Mouse (Mus musculus) limb, embryonic 12.5 days (tissue): Measurements from ENCODE around the gene Tmem163. TPM values are rescaled to one million over a fixed set of nuclear protein-coding genes. Genes with fewer than 3 reads are reported as not detected.

Source experiments
- ATAC-seq: fragments of 200-750 bp; cut with Nextera tagmentation; 2 replicates; pipeline ENCODE4 v1.8.0; 2017; ENCODE audit warnings: low read depth, moderate TSS enrichment; ENCODE audit not compliant: insufficient number of reproducible peaks, insufficient read depth, low FRiP score, low TSS enrichment
- H3K27ac ChIP-seq: fragments of 300-500 bp; sonication (generic); 2 replicates; pipeline ENCODE4 v1.5.1; 2016; ENCODE audit warnings: mild to moderate bottlenecking, moderate library complexity
- H3K27me3 ChIP-seq: fragments of 300-500 bp; sonication (generic); 2 replicates; pipeline ENCODE4 v1.6.1; 2016; ENCODE audit warnings: mild to moderate bottlenecking, moderate library complexity
- H3K36me3 ChIP-seq: fragments of 300-500 bp; sonication (generic); 2 replicates; pipeline ENCODE4 v1.6.1; 2016; ENCODE audit warnings: mild to moderate bottlenecking, moderate library complexity
- H3K4me1 ChIP-seq: fragments of 300-500 bp; sonication (generic); replicated peaks from 2 replicates; pipeline ENCODE4 v1.6.1; 2016
- H3K4me2 ChIP-seq: fragments of 300-500 bp; sonication (generic); 2 replicates; pipeline ENCODE4 v1.6.1; 2016; ENCODE audit warnings: mild to moderate bottlenecking, moderate library complexity
- H3K4me3 ChIP-seq: fragments of 300-500 bp; sonication (generic); replicated peaks from 2 replicates; pipeline ENCODE4 v1.5.1; 2016; ENCODE audit warnings: mild to moderate bottlenecking
- H3K9ac ChIP-seq: fragments of 300-500 bp; sonication (generic); replicated peaks from 2 replicates; pipeline ENCODE4 v1.6.1; 2016; ENCODE audit warnings: mild to moderate bottlenecking, moderate library complexity
- H3K9me3 ChIP-seq: fragments of 300-500 bp; sonication (generic); 2 replicates; pipeline ENCODE4 v1.6.1; 2016; ENCODE audit warnings: mild to moderate bottlenecking, moderate library complexity
- WGBS: fragments of 180-500 bp; shearing (Covaris S2); methylation state at CpG from one replicate; pipeline ENCODE4 v1.1.7; 2016; 5-methylcytosine and 5-hydroxymethylcytosine counted together
- polyA plus RNA-seq: library from polyadenylated mRNA; unstranded; fragments of >200 nt; fragmentation: Nextera tagmentation; extraction: Ambion mirVana; gene quantifications from 2 replicates; pipeline ENCODE4 v1.2.1, GENCODE M21; 2016

Gene Tmem163
- polyA plus RNA-seq, 1 experiment from 2014 or later: 6.9 TPM

DNA sequence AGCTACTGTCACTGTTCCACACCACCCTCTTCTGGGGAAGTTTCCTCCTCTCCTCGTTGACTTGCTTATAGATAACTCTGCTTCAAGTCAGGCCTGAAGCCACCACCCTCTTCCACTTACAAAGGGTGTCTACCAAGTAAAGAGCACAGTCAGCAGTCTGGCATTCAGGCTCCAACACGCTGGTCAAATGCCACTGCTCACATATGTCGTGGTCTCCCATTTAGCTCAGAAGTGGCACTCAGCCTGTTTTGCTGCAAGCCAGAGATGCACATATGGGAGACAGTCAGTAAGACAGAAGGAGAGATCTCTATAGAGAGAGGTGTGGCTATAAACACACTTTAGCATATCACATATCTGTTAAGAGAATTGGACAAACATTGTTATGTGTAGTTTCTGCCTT lies 89.8 kb downstream of the Tmem163 start:
- Histone ChIP-seq H3K27me3 (no peaks in the 10 kb centered on the region; the same call in 1 of the 2 replicates), H3K9ac (no peak overlapping the region), H3K4me1 (no peaks in the 10 kb centered on the region), H3K4me2 (no peak overlapping the region), H3K36me3 (no peaks in the 10 kb centered on the region), H3K27ac (no peak overlapping the region), H3K9me3 (no peaks in the 10 kb centered on the region), H3K4me3 (no peak overlapping the region)
- 76% methylated on average over 3 of the region's 3 CpGs for WGBS
- no peak for ATAC-seq

DNA sequence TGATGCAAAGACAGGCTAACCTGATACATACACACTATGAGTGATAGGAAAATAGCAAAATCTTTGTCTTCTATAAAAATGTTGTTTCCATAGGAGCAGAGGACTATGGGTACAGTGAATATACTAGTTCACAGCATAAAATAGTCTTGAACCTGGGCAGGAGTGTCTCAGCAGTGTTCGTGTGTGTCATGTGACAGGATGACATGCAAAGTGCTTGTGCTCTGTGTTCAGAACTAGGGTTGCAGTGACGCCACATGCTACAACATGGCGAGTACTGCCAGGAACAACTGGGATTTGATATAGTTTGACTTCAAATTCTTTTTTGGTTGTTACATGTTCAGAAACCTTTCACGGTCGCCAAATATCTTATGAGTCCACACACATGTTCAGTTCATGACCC lies 92.3 kb downstream of the Tmem163 start:
- Histone ChIP-seq H3K4me3 (no peak overlapping the region), H3K36me3 (no peaks in the 10 kb centered on the region), H3K9ac (no peak overlapping the region), H3K4me2 (no peak overlapping the region), H3K9me3 (no peaks in the 10 kb centered on the region), H3K27ac (no peak overlapping the region), H3K4me1 (no peaks in the 10 kb centered on the region), H3K27me3 (no peaks in the 10 kb centered on the region; the same call in 1 of the 2 replicates)
- 86% methylated on average over 5 of the region's 5 CpGs for WGBS
- ATAC-seq: no peak

DNA sequence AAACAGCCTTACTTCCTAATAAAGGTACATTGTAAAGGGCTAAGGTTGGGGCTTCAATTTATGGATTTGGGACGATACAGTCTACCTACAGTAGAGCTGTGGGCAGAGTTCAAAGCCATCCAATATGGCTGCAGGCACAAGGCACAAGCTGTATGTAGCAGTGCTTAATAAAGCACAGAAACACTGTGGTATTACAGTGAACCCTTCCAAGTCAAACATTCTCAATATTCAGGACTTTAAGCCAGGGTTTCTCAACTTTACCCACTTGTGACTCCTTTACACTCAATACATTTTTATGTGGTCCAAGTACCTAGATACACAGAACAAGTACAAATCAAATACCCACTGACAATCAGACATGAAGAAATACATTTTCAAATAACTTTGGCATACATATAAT lies 93.2 kb downstream of the Tmem163 start:
- no peaks in the 10 kb centered on the region for H3K36me3 ChIP-seq
- no peak overlapping the region for H3K9ac ChIP-seq
- WGBS: 92% methylated on average over 1 of the region's 1 CpGs
- no peak overlapping the region for H3K27ac ChIP-seq
- H3K27me3 ChIP-seq: no peaks in the 10 kb centered on the region; the same call in 1 of the 2 replicates
- no peaks in the 10 kb centered on the region for H3K9me3 ChIP-seq
- ATAC-seq: no peak
- H3K4me1 ChIP-seq: no peaks in the 10 kb centered on the region
- no peak overlapping the region for H3K4me2 ChIP-seq
- H3K4me3 ChIP-seq: no peak overlapping the region

DNA sequence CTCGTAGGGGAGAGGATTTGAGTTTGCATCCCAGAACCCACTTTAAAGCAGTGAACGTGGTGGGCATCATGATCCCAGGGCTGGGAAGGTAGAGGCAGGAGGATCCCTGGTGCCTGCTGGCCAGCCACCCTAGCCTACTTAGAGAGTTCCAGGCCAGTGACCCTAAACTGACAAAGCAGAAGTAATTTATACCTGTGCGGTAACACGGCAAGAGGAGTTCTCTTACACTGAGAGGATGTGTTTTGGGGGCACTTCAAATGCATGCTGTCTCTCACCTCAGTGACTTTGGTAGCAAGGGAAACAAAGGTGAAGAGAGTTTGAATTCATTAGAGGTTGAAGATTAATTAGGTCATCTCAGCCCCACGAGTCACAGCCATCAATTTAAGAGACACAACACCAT lies 101.4 kb downstream of the Tmem163 start:
- ATAC-seq: no peak
- H3K4me3 ChIP-seq: no peak overlapping the region
- 68% methylated on average over 5 of the region's 5 CpGs for WGBS

DNA sequence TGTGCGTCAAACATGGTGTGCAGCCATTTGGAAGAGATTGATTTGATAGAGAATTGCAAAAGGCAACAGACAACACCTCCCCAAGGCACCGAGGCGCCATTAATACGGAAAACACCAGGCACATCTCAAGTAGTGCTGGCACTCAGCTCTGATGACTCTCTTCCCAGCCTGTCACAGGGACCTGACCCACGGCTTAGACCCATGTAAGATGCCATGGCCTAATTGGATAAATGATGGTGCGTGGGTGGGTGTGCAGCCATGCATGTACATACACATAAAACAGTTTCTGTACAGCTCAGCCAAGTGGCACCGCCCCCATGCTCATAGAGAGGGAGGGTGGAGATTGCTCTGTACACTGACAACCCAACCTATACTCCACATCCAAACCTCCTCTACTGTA lies 102.3 kb downstream of the Tmem163 start:
- Histone ChIP-seq H3K27ac (no peak overlapping the region), H3K4me3 (no peak overlapping the region), H3K27me3 (no peaks in the 10 kb centered on the region), H3K36me3 (no peaks in the 10 kb centered on the region), H3K4me2 (no peak overlapping the region), H3K9ac (no peak overlapping the region), H3K4me1 (peaks cover 14% of the 10 kb centered on the region; the same call in 1 of the 2 replicates), H3K9me3 (no peaks in the 10 kb centered on the region)
- 85% methylated on average over 7 of the region's 7 CpGs for WGBS
- no peak for ATAC-seq

More for the DNA sequence above, 101.4 kb downstream of the Tmem163 start:
- no peak overlapping the region for H3K4me2 ChIP-seq
- H3K9ac ChIP-seq: no peak overlapping the region
- H3K9me3 ChIP-seq: no peaks in the 10 kb centered on the region
- no peaks in the 10 kb centered on the region for H3K36me3 ChIP-seq
- H3K27ac ChIP-seq: no peak overlapping the region
- H3K27me3 ChIP-seq: no peaks in the 10 kb centered on the region
- peaks cover 14% of the 10 kb centered on the region; the same call in 1 of the 2 replicates for H3K4me1 ChIP-seq

DNA sequence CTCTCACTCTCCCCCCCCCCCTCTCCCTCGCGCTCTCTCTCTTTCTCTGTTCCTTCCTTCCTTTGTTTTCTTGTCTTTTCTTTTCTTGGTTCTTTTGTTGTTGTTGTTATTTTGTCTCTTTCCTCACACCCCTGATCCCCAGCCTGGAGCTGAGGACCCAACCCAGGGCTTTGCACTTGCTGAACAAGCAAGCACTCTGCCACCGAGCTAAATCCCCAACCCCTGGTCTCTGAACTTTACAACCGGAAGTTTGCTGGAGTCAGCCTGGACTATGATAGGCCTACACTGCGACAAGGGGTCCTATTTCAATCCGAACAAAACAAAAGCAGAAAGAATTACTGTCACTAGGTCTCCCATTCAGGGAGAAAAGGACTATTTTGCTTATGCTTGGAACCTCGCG lies 102.8 kb downstream of the Tmem163 start:
- ATAC-seq: no peak
- Histone ChIP-seq H3K4me2 (no peak overlapping the region), H3K4me3 (no peak overlapping the region), H3K27me3 (no peaks in the 10 kb centered on the region), H3K27ac (no peak overlapping the region), H3K36me3 (no peaks in the 10 kb centered on the region), H3K9ac (no peak overlapping the region), H3K4me1 (peaks cover 14% of the 10 kb centered on the region; the same call in 1 of the 2 replicates), H3K9me3 (no peaks in the 10 kb centered on the region)
- 29% methylated on average over 8 of the region's 8 CpGs for WGBS

DNA sequence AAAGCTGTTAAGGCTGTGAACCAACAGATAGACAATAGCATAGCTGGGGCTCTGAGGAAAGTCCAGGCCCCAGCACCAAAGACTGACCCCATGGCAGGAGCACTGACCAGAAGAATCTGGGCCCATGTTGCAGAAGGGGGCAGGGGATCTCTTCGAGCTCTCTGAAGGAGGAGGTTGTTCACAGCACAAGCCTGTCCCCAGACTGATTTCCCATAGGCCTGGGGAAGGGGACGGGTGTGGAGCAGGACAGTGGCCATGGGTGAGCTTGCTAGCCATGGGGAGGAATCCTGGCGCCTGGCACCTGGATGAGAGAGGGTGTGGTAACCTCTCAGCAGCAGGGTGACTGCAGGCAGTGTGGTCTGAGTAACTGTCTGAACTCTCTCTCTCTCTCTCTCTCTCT lies 103.2 kb downstream of the Tmem163 start:
- Histone ChIP-seq H3K4me1 (peaks cover 14% of the 10 kb centered on the region; the same call in 1 of the 2 replicates), H3K27ac (no peak overlapping the region), H3K9ac (no peak overlapping the region), H3K9me3 (no peaks in the 10 kb centered on the region), H3K4me3 (no peak overlapping the region), H3K27me3 (no peaks in the 10 kb centered on the region), H3K36me3 (no peaks in the 10 kb centered on the region), H3K4me2 (no peak overlapping the region)
- no peak for ATAC-seq
- WGBS: 48% methylated on average over 3 of the region's 3 CpGs

DNA sequence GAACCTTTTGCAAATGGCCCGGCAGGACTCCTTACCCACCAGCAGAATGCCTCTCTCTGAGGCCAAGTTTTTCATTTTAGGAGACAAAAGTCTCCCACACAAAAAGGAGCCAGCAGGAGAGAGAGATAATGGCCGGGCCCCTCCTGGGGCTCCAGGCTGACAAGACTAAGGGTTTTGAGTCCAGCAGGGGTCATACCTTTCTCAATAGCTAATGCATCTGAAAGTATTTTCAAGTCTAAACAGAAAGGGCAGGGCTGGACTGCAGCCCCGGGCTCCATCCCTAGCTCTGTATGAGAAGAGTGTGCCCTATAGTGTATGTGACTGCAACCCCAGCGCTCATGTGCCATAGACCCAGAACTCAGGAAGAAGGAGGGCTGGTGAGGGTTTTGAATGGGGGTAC lies 103.7 kb downstream of the Tmem163 start:
- Histone ChIP-seq H3K4me1 (peaks cover 14% of the 10 kb centered on the region; the same call in 1 of the 2 replicates), H3K9me3 (no peaks in the 10 kb centered on the region), H3K27ac (no peak overlapping the region), H3K27me3 (no peaks in the 10 kb centered on the region), H3K9ac (no peak overlapping the region), H3K4me3 (no peak overlapping the region), H3K36me3 (no peaks in the 10 kb centered on the region), H3K4me2 (no peak overlapping the region)
- 36% methylated on average over 4 of the region's 4 CpGs for WGBS
- no peak for ATAC-seq

DNA sequence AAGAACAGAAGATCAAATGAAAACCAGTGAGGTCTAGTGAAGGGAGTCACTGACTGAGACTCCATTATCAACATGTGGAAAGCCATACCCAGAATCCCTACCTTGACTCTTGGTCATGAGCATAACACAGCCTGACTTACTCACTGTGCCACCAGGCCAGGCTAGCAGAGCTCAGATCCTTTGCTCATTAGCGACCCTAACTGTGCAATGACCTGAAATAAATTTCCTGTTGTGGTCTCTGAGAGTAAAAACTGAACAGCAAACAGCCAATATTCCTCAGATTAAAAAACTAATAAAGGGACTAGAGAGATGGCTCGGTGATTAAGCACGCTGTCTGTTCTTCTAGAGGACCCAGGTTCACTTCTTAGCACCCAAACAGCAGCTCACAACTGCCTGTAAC lies 106.2 kb downstream of the Tmem163 start:
- ATAC-seq: no peak
- Histone ChIP-seq H3K27me3 (no peaks in the 10 kb centered on the region), H3K4me3 (no peak overlapping the region), H3K9me3 (no peaks in the 10 kb centered on the region), H3K4me2 (no peak overlapping the region), H3K9ac (no peak overlapping the region), H3K4me1 (peaks cover 14% of the 10 kb centered on the region; the same call in 1 of the 2 replicates), H3K27ac (no peak overlapping the region), H3K36me3 (no peaks in the 10 kb centered on the region)
- 72% methylated on average over 3 of the region's 3 CpGs for WGBS

DNA sequence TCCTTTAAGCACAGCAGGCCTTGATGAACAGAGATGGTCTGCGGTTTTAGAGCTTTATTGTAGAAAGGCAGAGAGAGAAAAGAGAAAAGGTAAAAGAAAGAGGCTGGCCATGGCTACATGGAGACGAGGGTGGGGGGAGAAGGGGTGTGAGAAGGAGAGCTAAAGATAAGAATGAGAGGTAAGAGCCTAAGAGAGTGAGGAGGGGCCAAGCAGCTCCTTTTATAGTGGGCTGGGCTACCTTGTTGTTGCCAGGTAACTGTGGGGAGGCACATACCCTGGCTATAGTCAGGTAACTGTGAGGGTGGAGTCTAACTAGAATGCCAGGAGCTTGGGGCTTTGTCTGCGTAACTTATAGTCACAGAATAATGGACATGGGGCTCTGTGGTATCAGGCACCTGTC lies 110.7 kb downstream of the Tmem163 start:
- no peak for ATAC-seq
- Histone ChIP-seq H3K4me3 (no peak overlapping the region), H3K36me3 (no peaks in the 10 kb centered on the region), H3K4me2 (no peak overlapping the region), H3K4me1 (no peaks in the 10 kb centered on the region), H3K27me3 (no peaks in the 10 kb centered on the region), H3K9me3 (no peaks in the 10 kb centered on the region), H3K9ac (no peak overlapping the region), H3K27ac (no peak overlapping the region)
- WGBS: 78% methylated on average over 3 of the region's 3 CpGs

DNA sequence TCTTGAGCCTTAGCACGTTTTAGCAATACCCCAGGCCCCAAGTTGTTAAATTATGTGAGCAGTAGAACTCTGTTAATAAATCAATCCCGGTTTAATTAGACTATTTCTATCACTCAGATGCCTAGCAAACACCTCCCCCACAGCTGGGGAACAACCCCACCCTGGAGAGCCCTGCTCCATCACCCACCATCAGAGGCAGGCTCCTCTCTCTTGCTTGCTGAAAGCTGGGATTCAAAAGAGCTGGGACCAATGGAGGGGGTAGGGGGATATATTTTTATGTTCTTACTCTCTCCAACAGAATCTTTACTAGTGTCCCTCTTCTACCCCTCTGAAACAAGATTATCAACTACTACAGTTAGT lies 122.9 kb downstream of the Tmem163 start:
- Histone ChIP-seq H3K9me3 (0 out of 2 replicates have a peak, but pooled peaks cover 7% of the 10 kb centered on the region), H3K4me1 (peaks cover 18% of the 10 kb centered on the region; the same call in 1 of the 2 replicates), H3K27me3 (no peaks in the 10 kb centered on the region), H3K4me3 (no peak overlapping the region), H3K4me2 (no peak overlapping the region), H3K9ac (no peak overlapping the region), H3K27ac (peak overlapping the region; percentile 67), H3K36me3 (no peaks in the 10 kb centered on the region)
- 32% methylated on average over 2 of the region's 2 CpGs for WGBS
- ATAC-seq: peak; percentile 49; the same call in 1 of the 2 replicates

DNA sequence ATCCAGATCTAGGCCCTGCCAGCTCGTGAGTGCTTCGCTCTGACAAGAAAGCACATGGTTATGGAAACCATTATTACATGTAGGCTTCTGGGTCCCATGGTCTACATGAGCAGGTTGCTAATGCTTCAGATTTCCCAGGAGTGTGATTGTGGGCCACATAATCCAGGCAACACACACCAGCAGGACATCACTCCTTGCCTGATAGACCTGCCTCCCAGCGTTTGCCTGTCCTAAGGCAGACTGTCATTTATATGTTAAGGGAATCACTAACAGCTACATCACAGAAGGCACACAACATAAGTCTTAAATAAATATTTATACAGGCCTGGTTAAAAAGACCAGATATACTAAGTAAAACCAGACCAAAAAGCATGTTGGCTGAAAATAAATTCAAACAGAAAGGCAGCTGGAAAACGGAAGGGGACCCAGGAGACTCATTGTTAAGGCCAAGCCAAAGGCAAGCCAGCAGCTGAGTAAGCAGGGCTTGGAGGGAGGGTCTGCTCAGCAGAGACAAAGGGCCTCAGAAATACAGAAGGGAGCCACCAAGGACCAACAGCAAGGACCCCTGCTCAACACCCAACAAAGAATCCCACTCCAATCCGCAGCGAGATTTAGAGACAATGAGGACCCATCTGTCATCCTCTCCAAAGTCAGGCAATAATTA lies 123.4 kb downstream of the Tmem163 start:
- H3K9me3 ChIP-seq: 0 out of 2 replicates have a peak, but pooled peaks cover 7% of the 10 kb centered on the region
- peaks cover 4% of the 10 kb centered on the region; the same call in 1 of the 2 replicates for H3K27me3 ChIP-seq
- H3K4me2 ChIP-seq: no peak overlapping the region
- no peak overlapping the region for H3K4me3 ChIP-seq
- peaks cover 18% of the 10 kb centered on the region; the same call in 1 of the 2 replicates for H3K4me1 ChIP-seq
- H3K9ac ChIP-seq: no peak overlapping the region
- H3K27ac ChIP-seq: peak overlapping the region; percentile 67
- peak; percentile 91 for ATAC-seq
- WGBS: 52% methylated on average over 6 of the region's 6 CpGs
- H3K36me3 ChIP-seq: no peaks in the 10 kb centered on the region
